Mouse (Mus musculus) MEL-GATA-1-ER (cell line): Measurements from ENCODE around the gene Cep131.

Experiments
- DNase-seq: peaks from one replicate; pipeline ENCODE4 v3.0.0-alpha.2; 2012; ENCODE audit warnings: low read depth; ENCODE audit errors: extremely low read depth

The Cep131 gene

DNA sequence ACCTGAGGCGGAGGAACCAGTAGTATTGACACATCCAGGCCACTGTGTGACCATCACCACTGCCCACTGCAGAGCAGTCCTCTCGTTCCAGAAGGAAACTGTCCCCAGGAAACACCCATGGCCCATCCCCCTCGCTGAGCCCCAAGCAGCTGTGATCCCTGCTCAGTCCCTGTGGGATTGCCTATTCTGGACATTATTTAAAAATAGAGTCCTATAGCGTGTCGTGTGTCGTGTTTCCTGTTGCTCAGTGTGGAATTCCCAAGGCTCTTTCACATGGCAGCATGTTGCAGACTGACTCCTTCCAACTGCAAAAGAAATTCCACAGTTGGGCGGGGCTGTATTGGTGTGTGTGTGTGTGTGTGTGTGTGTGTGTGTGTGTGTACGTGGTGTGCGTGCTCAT is 34.4 kb downstream of the Cep131 start:
- DNase-seq = no peak

DNA sequence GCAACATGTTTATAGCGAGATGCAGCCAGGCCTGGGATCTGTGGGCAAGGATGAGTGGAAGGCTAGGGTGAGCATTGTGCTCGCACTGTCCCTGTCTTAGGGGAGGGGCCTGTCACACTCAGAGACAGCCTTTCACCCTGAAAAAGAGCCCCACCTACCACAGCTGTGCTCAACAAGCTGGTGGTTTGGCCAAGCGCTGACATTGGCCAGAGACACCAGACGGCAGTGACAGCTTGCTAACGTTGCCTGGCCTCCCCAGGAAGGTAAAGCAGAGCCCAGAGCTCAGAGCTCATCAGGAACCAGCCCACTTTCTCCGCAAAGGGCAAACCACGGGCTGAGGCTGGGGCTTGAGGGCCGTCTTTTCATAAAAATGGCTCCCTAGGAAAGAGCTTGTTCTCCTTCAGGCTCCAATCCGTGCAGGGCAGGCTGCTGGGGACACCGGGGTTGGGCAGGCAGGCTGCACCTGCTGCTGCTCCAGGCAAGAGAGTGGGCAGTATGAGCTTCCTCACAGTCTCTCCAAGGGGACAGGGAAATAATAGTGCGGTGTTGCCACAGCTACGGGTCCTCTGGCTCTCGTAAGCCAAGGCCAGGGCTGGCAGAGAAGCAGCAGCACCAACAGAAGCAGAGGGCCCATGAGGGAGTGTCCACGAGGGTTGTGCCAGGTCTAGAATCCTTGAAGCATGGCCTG is 35.4 kb downstream of the Cep131 start:
- no peak for DNase-seq

DNA sequence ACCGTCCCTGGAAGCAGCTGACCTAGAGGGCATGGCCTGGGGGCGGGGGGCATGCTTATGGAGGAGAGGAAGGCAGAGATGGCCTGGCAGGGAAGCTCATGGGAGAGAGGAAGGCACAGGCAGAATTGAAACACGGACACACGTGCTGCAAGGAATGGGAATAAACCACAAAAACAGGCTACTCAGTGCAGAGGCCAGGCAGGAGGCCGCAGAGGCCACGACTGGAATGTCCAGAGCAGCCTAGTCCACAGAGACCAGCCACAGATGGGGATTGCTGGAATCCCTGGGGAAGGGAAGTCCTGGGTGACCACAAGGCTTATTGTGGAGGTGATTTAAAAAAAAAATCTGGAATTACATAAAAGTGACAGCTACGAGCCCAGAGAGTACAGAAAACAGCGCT is 37.6 kb downstream of the Cep131 start:
- no peak for DNase-seq

DNA sequence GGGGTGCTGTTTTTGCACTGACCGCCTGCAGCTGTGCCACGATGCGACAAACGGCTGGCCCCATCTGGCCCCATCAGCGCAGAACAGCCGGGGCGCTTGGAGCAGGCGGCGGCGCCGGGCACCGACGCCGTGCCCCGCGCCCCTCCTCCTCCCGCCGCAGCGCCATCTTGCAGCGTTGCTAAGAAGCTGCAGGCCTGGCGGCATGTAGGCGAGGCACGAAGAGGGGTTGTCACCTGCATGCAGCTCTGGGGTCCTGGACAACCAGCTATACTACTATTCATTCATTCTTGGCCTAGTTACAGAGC is 38.4 kb downstream of the Cep131 start:
- no peak for DNase-seq

DNA sequence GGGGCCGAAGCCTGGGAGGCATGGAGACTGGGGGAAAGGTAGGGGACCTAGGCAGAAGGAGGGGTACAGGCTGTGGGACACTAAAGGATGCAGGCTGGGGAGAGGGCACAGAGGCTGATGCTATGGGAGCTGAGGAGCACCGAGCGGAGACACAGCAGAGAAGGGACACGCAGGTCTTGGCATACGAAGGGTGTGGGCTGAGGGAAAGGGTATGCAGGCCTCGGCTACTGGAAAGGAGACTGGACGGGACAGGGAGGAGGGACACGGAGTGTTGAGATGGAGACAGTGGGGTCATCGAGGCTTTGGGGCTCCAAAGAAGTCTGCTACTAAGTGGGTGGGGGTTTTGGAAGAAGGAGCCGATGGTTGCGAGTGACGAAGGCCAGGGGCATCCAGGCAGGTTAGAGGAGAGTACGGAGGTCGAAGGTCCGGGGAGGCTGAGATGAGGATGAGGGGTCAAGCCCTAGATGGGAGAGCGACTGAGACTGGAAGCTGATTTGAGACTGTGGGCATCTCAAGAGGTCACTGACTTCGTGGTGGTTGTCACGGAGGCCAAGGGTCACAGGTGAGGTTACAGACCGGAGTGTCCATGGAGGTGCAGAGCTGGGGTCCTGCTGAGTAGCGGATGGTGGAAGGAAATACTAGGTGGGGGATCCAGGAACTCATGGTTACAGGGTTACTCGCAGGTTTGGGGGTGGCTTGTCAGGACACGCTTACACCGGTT is 38.9 kb downstream of the Cep131 start:
- DNase-seq = no peak

DNA sequence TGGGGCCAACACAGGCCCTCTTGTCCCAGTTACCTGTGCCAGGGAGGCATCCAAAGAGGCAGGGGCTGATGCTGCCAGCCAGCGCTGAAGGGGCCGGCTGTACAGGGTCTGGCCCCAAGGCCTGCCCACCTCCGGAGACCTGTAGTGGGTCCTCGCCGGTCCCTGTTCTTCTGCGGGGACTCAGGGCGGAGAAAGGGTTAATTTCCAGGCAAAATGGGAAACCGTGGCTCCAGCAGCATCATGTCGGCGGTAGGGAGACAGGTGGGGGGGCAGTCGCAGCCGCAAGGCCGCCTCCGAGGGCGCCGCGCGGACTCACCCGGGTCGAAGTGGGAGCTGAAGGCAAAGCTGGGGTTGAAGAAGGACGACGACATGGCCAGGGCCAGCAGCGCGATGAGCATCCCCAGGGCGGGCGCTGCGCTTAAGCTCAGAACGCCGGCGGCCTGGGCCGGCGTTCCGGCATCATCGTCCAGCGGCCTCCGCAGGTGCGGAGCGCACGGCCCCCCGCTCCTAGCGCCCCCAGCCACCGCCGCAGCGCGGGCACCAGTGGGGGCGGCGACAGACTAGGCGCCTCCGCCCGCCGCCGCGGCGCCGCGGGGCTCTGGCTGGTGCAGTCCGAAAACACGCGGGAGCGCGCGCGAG is 40.0 kb downstream of the Cep131 start, which contains the start of gene Aatk:
TSS of gene Aatk (minus strand) at position 615 of the 639 bp plus-strand sequence.
- no peak for DNase-seq

DNA sequence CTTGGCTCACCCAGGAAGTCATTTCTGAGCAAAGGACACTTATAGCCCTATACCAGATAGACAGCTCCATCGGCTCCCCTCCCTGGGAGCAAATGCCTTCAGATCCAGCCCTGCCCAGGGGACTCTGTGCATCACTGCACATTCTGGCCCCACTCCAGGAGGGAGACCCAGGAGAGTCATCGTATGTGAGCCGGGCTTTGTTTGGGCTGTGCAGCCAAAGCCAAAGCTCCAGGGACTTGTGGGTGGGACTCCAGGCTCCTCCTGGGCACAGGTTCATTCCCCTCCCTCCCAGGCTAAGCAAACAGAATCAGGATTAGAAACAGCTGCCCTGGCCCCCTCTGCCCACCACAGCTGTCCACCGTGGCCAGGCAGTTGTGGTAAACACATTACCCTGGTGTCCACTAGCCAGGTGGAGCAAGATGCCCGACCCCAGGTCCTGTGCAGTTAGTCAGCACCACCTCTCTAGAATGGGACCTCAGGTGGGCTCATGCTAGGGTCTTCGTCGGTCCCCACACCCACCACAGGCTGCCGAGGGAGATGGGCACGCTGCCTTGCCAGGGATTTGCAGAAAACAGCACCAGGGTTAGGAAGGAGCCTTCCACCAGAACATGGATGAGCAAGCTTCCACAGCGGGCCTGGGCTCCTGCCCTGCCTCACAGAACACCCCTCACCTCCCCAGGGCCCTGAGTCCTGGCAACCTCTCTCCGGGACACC is 40.6 kb downstream of the Cep131 start:
- no peak for DNase-seq

DNA sequence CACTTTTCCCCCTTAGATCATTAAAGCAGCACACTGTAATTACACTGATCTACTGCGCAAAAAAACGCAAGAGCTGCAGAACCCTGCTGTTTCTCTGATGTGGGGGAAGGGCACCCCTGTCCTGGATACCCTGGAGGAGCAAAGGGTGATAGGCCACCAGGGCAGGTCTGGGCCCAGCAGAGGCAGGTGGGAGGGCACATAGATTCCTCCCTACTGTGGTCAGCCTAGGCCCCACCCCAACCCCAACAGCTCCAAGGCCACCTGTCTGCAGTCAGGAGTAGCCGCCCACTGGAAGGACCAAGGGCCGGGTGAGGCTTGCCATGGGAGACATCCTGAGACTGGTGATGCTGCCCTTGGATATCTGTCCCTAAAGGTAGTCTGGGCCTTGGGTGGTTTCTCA is 41.3 kb downstream of the Cep131 start:
- no peak for DNase-seq

DNA sequence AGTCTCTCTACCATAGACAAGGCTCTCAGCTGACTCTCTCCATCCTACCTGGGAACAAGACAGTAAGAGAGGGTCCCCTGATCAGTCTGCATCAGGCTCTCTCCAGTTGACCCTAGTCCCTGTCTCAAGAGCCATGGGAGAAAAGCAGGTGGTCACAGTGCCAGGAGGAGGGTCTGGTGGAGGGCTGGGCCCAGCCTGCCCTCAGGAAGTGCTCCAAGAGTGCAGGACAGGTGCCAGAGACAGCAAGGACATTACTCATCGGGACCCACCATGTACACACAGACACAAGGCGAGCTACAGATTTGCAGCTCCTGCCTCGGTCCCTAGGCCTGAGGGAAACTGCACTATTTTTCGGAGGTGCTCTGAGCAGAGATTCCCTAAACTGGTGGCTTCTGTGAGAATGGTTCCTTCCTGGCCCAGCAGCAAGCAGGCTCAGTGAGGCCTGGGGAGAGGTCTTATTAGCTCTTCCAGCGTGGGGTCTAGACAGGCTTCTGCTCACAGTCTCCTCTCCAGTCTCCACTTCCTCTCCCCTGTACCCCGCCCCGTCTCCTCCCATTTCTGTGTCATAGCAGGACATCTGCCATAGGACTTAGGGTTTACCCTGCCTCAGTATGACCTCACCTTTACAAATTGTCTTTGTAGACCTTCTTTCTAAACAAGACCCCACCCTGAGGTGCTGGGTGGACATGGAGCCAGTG is 44.3 kb downstream of the Cep131 start:
- no peak for DNase-seq

DNA sequence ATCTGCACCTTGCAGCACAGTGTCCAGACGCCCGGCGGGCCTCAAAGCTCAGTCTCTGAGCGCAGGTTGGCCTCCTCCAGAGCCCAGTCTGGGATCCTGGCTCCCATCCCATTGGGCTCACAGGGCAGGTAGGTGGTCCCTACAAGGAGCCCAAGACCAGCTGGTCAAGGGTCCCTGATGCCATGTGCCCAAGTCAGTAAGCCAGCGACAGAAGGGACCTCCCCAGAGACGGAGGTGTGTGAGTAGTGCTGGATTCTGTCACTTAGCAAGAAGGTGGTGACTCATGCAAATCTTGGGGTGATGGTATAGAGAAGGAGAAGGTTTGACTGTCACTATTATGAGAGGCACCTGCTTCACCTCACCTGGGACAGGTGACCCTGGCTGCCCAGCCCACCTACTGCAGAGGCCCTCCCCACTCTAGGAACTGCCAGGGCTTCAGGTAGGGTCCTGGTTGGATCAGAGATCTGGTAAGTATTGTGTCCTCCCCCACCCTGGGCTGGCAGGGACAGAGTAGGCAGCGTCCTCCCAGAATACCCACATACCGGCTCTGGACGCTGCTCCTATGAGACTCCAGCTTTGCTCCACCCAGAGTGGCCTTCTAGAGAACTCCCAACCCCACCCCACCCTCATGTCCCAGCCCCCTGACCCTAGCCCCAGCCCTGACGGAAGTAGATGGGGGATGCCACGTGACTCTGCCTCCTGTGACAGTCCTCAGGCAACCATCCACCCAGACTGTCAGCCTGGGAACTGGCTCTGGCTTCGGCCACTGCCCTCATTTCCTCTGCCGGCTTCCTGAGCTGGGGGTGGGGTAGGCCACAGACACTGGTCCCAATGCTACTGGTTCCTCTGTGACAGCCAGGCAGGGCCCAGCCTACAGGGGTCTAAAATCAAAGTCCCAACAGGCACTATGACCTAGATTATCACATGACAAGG is 45.2 kb downstream of the Cep131 start:
- no peak for DNase-seq

DNA sequence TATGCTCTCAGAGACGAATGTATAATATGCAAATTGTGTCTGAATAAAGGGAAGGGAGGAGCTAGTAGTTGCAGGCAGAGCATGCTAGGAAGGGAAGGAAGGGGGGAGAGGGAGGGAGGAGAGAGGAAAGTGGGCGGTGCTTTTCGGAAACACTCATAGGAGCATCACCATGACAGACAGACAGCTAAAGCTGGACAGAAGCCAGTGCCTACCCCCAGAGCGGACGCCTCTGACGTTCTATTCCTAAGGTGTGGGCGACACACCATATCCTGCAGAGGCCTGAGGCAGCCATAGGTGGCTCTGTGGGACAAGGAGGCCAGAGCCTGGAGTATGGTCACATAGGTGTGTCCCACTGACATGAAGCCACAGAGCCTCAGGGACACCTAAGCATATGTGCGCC is 46.2 kb downstream of the Cep131 start:
- no peak for DNase-seq

DNA sequence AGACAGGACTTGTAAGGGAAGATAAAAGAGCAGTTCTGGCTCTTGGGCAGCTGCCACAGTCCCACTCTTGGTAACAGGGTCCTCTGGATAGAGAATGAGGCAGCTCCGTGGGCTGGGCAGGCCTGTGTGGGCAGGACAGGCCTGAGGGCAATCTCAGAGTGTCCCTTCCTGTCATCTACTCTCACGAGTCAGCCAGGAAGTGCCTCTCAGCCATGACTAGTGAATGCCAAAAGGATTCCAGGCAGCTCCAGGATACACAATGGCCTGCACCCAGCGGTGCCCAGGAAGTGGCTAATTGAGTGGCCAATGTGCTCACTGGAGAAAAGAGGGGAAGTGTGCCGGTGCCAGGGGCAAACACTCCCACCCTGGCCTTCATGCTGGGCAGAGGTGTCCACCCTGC is 47.0 kb downstream of the Cep131 start:
- no peak for DNase-seq

DNA sequence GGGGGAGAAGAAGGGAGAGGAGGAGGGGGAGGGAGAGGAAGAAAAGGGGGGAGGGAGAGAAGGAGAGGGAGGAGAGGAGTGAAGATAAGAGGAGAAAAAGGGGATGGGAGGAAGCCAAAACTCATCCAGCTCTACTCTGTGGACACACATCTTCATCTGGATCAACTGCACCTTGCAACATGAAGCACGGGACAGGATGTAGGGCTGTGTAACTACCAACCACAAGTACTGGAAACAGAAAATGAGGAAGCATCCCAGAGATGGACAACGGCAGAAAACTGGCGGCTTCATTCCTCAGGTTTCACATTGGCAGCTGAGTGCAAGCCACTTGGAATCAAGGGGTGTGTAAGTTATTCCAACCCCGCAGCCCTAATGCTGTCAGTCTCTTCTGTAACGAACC is 51.9 kb downstream of the Cep131 start:
- peak; percentile 37 for DNase-seq

DNA sequence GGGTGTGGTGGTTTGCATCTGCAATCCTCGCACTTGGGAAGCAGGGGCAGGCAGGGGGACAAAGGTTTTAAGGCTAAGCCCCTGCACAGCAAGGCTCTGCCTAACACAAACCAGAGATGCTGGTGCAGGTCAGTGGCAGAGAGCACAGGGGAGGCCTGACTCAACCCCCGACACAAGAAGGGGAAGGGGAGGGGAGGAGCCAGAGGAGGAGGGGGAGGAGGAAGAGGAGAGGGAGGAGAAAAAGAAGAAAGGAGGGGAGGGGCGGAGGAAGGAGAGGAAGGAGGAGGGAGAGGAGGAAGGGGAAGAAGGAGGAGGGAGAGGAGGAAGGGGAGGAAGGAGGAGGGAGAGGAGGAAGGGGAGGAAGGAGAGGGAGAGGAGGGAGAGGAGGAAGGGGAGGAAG is 52.3 kb downstream of the Cep131 start:
- no peak for DNase-seq

DNA sequence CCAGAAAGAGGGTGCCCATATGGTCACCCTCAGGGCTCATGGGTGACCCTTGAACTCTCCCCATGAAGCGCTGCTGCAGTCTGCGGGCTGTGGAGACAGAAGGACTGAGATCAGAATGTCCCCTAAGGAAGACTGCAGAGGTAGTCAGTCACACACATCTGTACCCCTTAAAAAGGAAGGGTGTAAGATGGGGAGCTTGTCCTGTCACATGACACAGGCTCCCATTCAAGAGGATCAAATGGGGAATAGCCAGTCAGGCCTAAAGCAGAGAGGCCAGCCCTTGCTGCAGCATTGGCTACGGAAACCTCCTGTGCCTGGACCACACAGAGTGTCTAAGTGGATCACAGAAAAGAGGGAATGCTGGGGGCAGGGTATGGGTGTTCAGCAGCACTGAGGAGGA is 53.2 kb downstream of the Cep131 start:
- DNase-seq = no peak

DNA sequence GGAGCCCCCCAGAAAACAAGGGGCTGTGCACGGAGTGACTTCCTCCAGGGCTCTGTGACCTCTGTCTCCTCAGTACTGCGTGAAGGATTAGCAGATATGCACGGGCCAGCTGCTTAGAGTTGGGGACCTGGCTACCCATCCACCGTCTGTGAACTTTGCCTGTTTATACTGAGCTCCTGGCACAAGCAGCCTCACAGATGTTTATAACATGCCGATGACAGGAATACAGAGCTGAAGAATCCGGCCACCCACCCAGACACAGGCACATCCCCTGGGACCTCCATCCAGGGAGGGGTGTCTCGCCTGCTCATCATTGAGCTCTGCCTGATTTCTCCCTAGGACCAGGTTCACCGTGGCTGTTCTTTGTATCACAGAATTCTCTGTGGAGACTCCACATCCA is 54.6 kb downstream of the Cep131 start:
- no peak for DNase-seq

DNA sequence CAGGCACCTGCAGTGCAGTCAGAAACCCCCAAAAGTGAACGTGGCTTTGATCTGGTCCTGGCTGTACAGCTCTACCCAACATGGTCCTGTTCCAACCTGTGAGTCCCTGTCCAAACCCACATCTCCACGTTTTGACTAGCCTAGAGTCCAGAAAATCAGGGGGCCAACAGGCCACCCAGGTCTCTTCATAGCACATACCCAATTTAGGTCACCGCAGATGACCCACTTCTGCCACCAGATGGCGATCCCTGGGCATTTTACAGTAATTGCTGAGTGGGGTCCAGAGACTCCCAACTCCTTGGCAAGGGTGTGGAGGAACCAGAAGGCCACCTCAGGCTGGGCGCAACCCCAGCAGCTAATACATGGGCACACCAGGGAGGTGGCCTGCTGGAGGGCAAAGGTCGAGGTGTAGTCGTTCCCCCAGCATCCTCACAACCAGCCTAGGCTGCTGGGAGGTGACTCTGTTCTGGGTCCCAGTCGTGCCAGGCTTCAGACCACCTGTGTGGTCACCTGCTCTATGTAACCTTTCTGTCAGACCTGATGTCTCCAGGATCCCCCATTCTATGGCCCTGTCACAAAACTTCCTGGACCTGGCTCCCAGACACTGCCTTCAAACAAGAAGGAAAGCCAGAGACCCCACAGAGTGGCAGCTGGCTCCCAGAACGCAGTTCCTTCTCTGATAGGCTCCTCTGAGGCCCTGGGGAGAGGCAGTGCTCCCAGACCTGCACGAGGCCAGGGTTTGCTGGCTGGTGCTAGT is 56.3 kb downstream of the Cep131 start:
- peak; percentile 14 for DNase-seq

DNA sequence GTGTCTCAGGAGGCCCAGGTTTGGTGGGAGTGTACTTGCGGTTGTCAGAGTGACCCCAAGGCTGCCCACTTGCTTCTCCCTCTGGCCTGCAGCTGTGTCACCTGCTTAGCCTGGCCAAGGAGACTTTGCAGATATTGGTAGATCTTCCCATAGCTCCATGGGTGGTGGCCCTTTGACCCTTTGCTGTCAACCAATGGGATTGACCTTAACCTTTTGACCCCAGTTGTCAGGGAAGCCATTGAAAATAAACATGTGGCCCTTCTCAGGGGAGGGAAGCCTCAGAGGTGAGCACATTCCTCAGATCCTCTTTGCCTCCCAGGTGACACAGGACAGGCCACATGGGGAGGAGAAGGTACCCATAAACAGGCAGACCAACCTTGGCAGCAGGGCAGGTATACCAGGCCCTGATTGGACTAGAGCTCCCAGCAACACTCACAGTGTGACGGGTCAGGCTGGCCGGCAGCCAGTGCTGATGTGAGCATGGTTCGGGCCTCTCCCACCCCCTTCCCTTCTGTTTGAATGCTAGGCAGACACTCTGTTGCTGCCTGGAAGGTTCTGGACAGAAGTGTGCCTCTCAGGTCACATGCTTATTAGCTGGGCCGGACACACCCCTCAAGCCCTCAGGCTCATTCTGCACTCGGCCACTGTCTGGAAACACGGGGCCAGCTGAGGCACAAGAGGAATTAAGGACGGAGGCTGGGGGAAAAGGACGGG is 57.0 kb downstream of the Cep131 start:
- DNase-seq = no peak
